Mouse (Mus musculus) ovary, postnatal 14 days (tissue): ENCODE results near the gene 1810009J06Rik.
"Not testable (repeated sequence)": the region's sequence is repeated elsewhere in the genome, so short reads cannot be mapped to it uniquely, and the experiment has no call there.

Source experiments
- DNase-seq: peaks from one replicate; pipeline ENCODE4 v3.0.0; 2022; ENCODE audit warnings: low spot score

Gene 1810009J06Rik

DNA sequence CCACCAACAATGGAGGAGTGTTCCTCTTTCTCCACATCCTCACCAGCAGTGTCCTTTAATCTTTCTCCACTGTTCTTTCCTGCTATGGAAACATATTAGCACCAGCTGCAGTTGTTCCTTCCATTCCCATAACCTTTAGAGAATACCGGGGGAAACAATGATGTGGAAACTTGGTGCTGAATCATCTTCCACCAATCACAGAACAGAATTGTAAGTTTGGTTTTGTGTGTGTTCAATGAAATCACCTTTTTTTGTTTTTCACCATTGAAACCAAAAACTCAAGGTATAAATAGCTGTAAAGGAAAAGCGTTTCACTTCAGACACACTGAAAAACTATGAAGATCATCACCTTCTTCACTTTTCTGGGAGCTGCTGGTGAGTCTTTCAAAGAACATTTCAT, at the start of gene 1810009J06Rik:
Gene 1810009J06Rik (plus strand): TSS at position 301 of the 400 bp plus-strand sequence.
- DNase-seq: not testable (repeated sequence)

DNA sequence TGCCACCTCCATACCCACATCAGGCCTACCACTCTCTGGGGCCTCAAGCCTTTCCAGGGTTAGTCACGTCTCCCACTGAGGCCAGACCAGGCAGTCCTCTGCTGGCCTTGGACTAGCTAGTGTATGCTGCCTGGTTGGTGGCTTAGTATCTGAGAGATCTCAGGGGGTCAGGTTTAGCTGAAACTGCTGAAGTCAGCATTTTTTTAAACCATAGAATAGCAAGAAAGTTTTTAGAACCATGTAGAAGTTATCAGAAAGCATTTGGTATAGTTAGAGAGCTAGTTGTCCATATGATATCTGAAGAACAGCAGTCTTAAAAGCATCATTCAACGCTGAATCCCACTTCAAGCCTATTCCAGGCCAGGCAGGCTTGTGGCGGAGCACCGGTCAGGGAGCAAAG, 44.6 kb upstream of the 1810009J06Rik start:
- DNase-seq: no peak

DNA sequence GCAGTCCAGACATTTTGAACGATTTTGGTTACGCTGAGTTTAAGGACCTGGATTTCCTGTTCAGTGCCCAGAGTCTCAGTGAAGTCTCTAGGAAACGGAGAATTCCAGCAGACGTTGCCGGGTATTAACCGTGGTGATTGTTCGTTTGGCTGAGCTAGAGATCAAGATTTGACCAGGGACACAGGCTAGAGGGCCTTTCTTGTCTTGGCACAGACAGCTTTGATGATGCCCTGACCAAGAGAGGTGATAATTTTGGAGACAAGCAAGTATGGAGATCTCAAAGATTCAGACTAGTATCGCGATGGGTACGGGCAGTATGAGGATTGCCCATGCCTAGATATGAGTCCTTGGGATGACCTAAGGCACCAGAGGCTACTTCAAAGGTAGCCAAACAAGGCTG, 24.1 kb upstream of the 1810009J06Rik start, which contains the start of gene 1700074P13Rik:
Gene 1700074P13Rik (minus strand): TSS at position 101 of the 400 bp plus-strand sequence.
- no peak for DNase-seq

DNA sequence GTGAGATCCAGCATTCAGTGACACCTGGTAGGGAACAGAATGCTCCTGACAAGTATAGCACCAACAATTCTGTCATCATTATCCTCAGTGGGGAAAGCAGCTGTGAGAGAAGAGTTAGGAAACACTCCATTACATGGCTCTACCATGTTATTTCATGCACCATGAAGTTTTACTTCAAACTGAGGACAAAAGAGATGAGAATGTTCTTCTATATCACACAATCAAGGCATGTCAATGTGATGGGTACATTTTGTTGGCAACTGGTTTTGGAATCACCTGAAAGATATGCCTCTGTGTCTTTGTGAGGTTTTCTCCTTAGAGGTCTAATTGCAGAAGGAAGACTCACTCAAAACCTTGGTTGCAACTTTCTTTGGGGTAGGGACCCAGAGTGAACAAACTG, 12.8 kb upstream of the 1810009J06Rik start, which contains the start of gene Gm4744:
Gene Gm4744 (minus strand): TSS at position 101 of the 400 bp plus-strand sequence.
- no peak for DNase-seq

DNA sequence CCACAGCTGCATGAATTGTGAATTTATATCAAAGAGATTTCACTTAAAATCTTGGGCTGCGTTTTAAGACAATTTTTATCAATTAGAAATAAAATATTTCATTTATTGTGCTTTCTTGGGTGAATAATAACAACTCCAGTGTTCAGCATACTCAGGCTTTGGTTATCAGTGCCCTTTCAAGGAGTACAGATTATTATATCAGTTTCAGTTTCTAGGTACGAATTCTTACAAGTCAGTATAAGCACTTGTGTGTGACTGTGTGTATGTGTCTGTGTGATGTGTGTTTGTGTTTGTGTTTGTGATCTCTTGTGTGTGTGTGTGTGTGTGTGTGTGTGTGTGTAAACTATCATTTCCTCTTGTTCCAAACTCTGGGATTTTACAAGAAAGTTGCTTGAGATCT, 10.8 kb upstream of the 1810009J06Rik start:
- DNase-seq: no peak

DNA sequence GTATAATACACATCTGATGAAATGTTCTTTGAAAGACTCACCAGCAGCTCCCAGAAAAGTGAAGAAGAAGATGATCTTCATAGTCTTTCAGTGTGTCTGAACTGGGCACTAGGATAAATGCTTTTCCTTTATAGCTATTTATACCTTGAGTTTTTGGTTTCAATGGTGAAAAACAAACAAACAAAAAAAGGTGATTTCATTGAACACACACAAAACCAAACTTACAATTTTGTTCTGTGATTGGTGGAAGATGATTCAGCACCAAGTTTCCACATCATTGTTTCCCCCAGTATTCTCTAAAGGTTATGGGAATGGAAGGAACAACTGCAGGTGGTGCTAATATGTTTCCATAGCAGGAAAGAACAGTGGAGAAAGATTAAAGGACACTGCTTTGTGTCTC, 34.8 kb downstream of the 1810009J06Rik start, which contains the start of gene Gm2663:
Gene Gm2663 (minus strand): TSS at position 101 of the 400 bp plus-strand sequence.
- not testable (repeated sequence) for DNase-seq

DNA sequence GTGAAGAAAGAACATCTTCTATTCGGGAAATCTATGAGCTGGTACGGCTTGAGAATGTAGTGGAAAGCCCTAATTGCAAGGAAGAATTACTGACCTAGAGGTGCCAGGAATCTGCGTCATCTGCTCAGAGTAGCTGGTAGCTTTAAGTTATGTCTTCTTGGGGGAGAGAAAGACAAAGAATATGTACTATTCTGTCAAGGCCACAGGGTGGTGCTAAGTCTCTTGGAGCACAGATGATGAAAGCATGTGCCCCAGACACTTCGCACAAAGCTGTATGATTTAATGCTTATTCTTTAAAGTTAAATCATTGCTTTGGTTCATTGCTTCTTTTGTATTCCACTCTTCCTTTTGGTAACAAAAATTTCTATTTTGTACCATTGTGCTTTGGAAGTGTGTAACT, 50.5 kb downstream of the 1810009J06Rik start:
- DNase-seq: no peak
